Mouse (Mus musculus): ENCODE measurements at regions not wholly inside any gene's neighbourhood (a gene's known extent, or its start where the extent isn't known, plus 50 kb on each side); places are given as distances from the start of the nearest gene placed in this dataset.
A peak's percentile ranks its signal among the peaks of the same experiment; 100 is the strongest.

GRCm38 (mm10) chr1:186237556-186237955 lies 120.4 kb upstream of the Lyplal1 start:
- no peak for ATAC-seq
- no peak overlapping the region for H3K4me3 ChIP-seq (replicated peaks; ENCODE audit: low read length)
- H3K4me2 ChIP-seq (ENCODE audit: low read length): no peak overlapping the region
- H3K27ac ChIP-seq (ENCODE audit: low read length): no peak overlapping the region
- no peaks in the 10 kb centered on the region for H3K36me3 ChIP-seq (ENCODE audit: control insufficient read depth, insufficient read depth)
- no peaks in the 10 kb centered on the region for H3K27me3 ChIP-seq (replicated peaks; ENCODE audit: control insufficient read depth, insufficient read depth, low read length)
- 76% methylated on average over 6 of the region's 6 CpGs for WGBS
- H3K9me3 ChIP-seq (ENCODE audit: control insufficient read depth, low read length): no peaks in the 10 kb centered on the region
- H3K4me1 ChIP-seq (replicated peaks; ENCODE audit: control insufficient read depth, insufficient read depth, low read length): no peaks in the 10 kb centered on the region
- no peak overlapping the region for H3K9ac ChIP-seq (replicated peaks; ENCODE audit: low read depth, low read length)

GRCm38 (mm10) chr1:186236267-186237020 lies 119.3 kb upstream of the Lyplal1 start:
- H3K4me2 ChIP-seq (ENCODE audit: low read length): no peak overlapping the region
- H3K9ac ChIP-seq (replicated peaks; ENCODE audit: low read depth, low read length): no peak overlapping the region
- H3K4me3 ChIP-seq (replicated peaks; ENCODE audit: low read length): no peak overlapping the region
- no peaks in the 10 kb centered on the region for H3K27me3 ChIP-seq (replicated peaks; ENCODE audit: control insufficient read depth, insufficient read depth, low read length)
- H3K36me3 ChIP-seq (ENCODE audit: control insufficient read depth, insufficient read depth): no peaks in the 10 kb centered on the region
- H3K4me1 ChIP-seq (replicated peaks; ENCODE audit: control insufficient read depth, insufficient read depth, low read length): no peaks in the 10 kb centered on the region
- ATAC-seq: no peak
- WGBS: 35% methylated on average over 7 of the region's 7 CpGs
- no peaks in the 10 kb centered on the region for H3K9me3 ChIP-seq (ENCODE audit: control insufficient read depth, low read length)
- H3K27ac ChIP-seq (ENCODE audit: low read length): no peak overlapping the region

- no peak for ATAC-seq
- H3K27me3 ChIP-seq (replicated peaks; ENCODE audit: control insufficient read depth, insufficient read depth, low read length): no peaks in the 10 kb centered on the region
- H3K36me3 ChIP-seq (ENCODE audit: control insufficient read depth, insufficient read depth): no peaks in the 10 kb centered on the region
- no peaks in the 10 kb centered on the region for H3K4me1 ChIP-seq (replicated peaks; ENCODE audit: control insufficient read depth, insufficient read depth, low read length)
- no peak overlapping the region for H3K4me3 ChIP-seq (replicated peaks; ENCODE audit: low read length)
- H3K9me3 ChIP-seq (ENCODE audit: control insufficient read depth, low read length): no peaks in the 10 kb centered on the region
- no peak overlapping the region for H3K9ac ChIP-seq (replicated peaks; ENCODE audit: low read depth, low read length)
- no peak overlapping the region for H3K27ac ChIP-seq (ENCODE audit: low read length)
- WGBS: 89% methylated on average over 6 of the region's 6 CpGs
- no peak overlapping the region for H3K4me2 ChIP-seq (ENCODE audit: low read length)
These were observed 117.4 kb upstream of the Lyplal1 start for GRCm38 (mm10) chr1:186234536-186234935.

GRCm38 (mm10) chr1:186230476-186230875 lies 113.4 kb upstream of the Lyplal1 start:
- no peaks in the 10 kb centered on the region for H3K9me3 ChIP-seq (ENCODE audit: control insufficient read depth, low read length)
- H3K9ac ChIP-seq (replicated peaks; ENCODE audit: low read depth, low read length): no peak overlapping the region
- H3K4me3 ChIP-seq (replicated peaks; ENCODE audit: low read length): no peak overlapping the region
- no peak overlapping the region for H3K27ac ChIP-seq (ENCODE audit: low read length)
- no peaks in the 10 kb centered on the region for H3K27me3 ChIP-seq (replicated peaks; ENCODE audit: control insufficient read depth, insufficient read depth, low read length)
- WGBS: 68% methylated on average over 5 of the region's 5 CpGs
- no peaks in the 10 kb centered on the region for H3K36me3 ChIP-seq (ENCODE audit: control insufficient read depth, insufficient read depth)
- ATAC-seq: no peak
- no peaks in the 10 kb centered on the region for H3K4me1 ChIP-seq (replicated peaks; ENCODE audit: control insufficient read depth, insufficient read depth, low read length)
- no peak overlapping the region for H3K4me2 ChIP-seq (ENCODE audit: low read length)

- Histone ChIP-seq H3K4me3 (replicated peaks; ENCODE audit: low read length) (no peak overlapping the region), H3K4me2 (ENCODE audit: low read length) (no peak overlapping the region), H3K36me3 (ENCODE audit: control insufficient read depth, insufficient read depth) (no peaks in the 10 kb centered on the region), H3K27ac (ENCODE audit: low read length) (no peak overlapping the region), H3K4me1 (replicated peaks; ENCODE audit: control insufficient read depth, insufficient read depth, low read length) (no peaks in the 10 kb centered on the region), H3K9me3 (ENCODE audit: control insufficient read depth, low read length) (no peaks in the 10 kb centered on the region), H3K27me3 (replicated peaks; ENCODE audit: control insufficient read depth, insufficient read depth, low read length) (no peaks in the 10 kb centered on the region), H3K9ac (replicated peaks; ENCODE audit: low read depth, low read length) (no peak overlapping the region)
- WGBS: 84% methylated on average over 6 of the region's 6 CpGs
- no peak for ATAC-seq
These were observed 112.7 kb upstream of the Lyplal1 start for GRCm38 (mm10) chr1:186229856-186230255.

- 94% methylated on average over 4 of the region's 4 CpGs for whole genome bisulfite sequencing
- ATAC-seq: no peak
- H3K4me1 ChIP-seq (replicated peaks; ENCODE audit: control insufficient read depth, insufficient read depth, low read length): no peaks in the 10 kb centered on the region
- H3K36me3 ChIP-seq (ENCODE audit: control insufficient read depth, insufficient read depth): no peaks in the 10 kb centered on the region
- no peak overlapping the region for H3K9ac ChIP-seq (replicated peaks; ENCODE audit: low read depth, low read length)
- no peak overlapping the region for H3K27ac ChIP-seq (ENCODE audit: low read length)
- H3K4me2 ChIP-seq (ENCODE audit: low read length): no peak overlapping the region
- no peaks in the 10 kb centered on the region for H3K27me3 ChIP-seq (replicated peaks; ENCODE audit: control insufficient read depth, insufficient read depth, low read length)
- H3K4me3 ChIP-seq (replicated peaks; ENCODE audit: low read length): no peak overlapping the region
- no peaks in the 10 kb centered on the region for H3K9me3 ChIP-seq (ENCODE audit: control insufficient read depth, low read length)
These were observed 111.3 kb upstream of the Lyplal1 start for GRCm38 (mm10) chr1:186228396-186228795.

DNA sequence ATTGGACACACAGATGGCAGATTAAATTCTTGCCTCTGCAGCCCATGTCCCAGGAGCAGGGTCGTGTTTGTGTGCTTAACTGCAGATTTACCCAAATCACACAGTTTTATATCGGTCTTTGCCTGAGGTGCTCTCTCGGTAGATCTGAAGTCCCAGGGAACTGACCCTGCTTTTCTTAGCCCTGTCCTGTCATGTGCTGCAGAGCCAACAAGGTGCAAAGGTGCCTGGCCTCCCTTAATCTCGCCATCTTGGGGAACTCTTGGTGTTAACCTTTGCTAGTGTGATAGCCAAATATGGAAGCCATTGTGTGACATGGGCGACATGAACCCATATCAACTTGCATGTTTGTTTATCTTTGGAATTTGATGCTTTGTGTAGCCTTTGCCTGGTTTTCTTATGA lies 107.1 kb upstream of the Lyplal1 start:
- Histone ChIP-seq H3K9ac (replicated peaks; ENCODE audit: low read depth, low read length) (no peak overlapping the region), H3K27ac (ENCODE audit: low read length) (no peak overlapping the region), H3K36me3 (ENCODE audit: control insufficient read depth, insufficient read depth) (no peaks in the 10 kb centered on the region), H3K9me3 (ENCODE audit: control insufficient read depth, low read length) (no peaks in the 10 kb centered on the region), H3K27me3 (replicated peaks; ENCODE audit: control insufficient read depth, insufficient read depth, low read length) (no peaks in the 10 kb centered on the region), H3K4me2 (ENCODE audit: low read length) (no peak overlapping the region), H3K4me1 (replicated peaks; ENCODE audit: control insufficient read depth, insufficient read depth, low read length) (no peaks in the 10 kb centered on the region), H3K4me3 (replicated peaks; ENCODE audit: low read length) (no peak overlapping the region)
- WGBS: 88% methylated on average over 5 of the region's 5 CpGs
- ATAC-seq: no peak

GRCm38 (mm10) chr1:186223417-186223816 lies 106.3 kb upstream of the Lyplal1 start:
- Histone ChIP-seq H3K27me3 (replicated peaks; ENCODE audit: control insufficient read depth, insufficient read depth, low read length) (no peaks in the 10 kb centered on the region), H3K4me2 (ENCODE audit: low read length) (no peak overlapping the region), H3K4me3 (replicated peaks; ENCODE audit: low read length) (no peak overlapping the region), H3K27ac (ENCODE audit: low read length) (no peak overlapping the region), H3K9me3 (ENCODE audit: control insufficient read depth, low read length) (no peaks in the 10 kb centered on the region), H3K36me3 (ENCODE audit: control insufficient read depth, insufficient read depth) (no peaks in the 10 kb centered on the region), H3K4me1 (replicated peaks; ENCODE audit: control insufficient read depth, insufficient read depth, low read length) (no peaks in the 10 kb centered on the region), H3K9ac (replicated peaks; ENCODE audit: low read depth, low read length) (no peak overlapping the region)
- WGBS: 49% methylated on average over 7 of the region's 7 CpGs
- ATAC-seq: no peak

GRCm38 (mm10) chr1:186218995-186219394 lies 101.9 kb upstream of the Lyplal1 start:
- no peak overlapping the region for H3K4me2 ChIP-seq (ENCODE audit: low read length)
- ATAC-seq: no peak
- H3K9ac ChIP-seq (replicated peaks; ENCODE audit: low read depth, low read length): no peak overlapping the region
- WGBS: 80% methylated on average over 4 of the region's 4 CpGs
- no peaks in the 10 kb centered on the region for H3K27me3 ChIP-seq (replicated peaks; ENCODE audit: control insufficient read depth, insufficient read depth, low read length)
- no peaks in the 10 kb centered on the region for H3K9me3 ChIP-seq (ENCODE audit: control insufficient read depth, low read length)
- H3K4me1 ChIP-seq (replicated peaks; ENCODE audit: control insufficient read depth, insufficient read depth, low read length): 0 out of 2 replicates have a peak, but pooled peaks cover 2% of the 10 kb centered on the region
- no peak overlapping the region for H3K4me3 ChIP-seq (replicated peaks; ENCODE audit: low read length)
- H3K27ac ChIP-seq (ENCODE audit: low read length): no peak overlapping the region
- no peaks in the 10 kb centered on the region for H3K36me3 ChIP-seq (ENCODE audit: control insufficient read depth, insufficient read depth)

GRCm38 (mm10) chr1:186217198-186217597 lies 100.1 kb upstream of the Lyplal1 start:
- Histone ChIP-seq H3K9me3 (ENCODE audit: control insufficient read depth, low read length) (no peaks in the 10 kb centered on the region), H3K27ac (ENCODE audit: low read length) (no peak overlapping the region), H3K36me3 (ENCODE audit: control insufficient read depth, insufficient read depth) (no peaks in the 10 kb centered on the region), H3K9ac (replicated peaks; ENCODE audit: low read depth, low read length) (no peak overlapping the region), H3K4me1 (replicated peaks; ENCODE audit: control insufficient read depth, insufficient read depth, low read length) (0 out of 2 replicates have a peak, but pooled peaks cover 2% of the 10 kb centered on the region), H3K4me2 (ENCODE audit: low read length) (no peak overlapping the region), H3K4me3 (replicated peaks; ENCODE audit: low read length) (no peak overlapping the region), H3K27me3 (replicated peaks; ENCODE audit: control insufficient read depth, insufficient read depth, low read length) (no peaks in the 10 kb centered on the region)
- WGBS: 10% methylated on average over 3 of the region's 3 CpGs
- peak; percentile 47 for ATAC-seq
